Mouse (Mus musculus) ES-Bruce4 (cell line): ENCODE measurements around the gene Ctbp1. TPM values are rescaled to one million over a fixed set of nuclear protein-coding genes. Genes with fewer than 3 reads are reported as not detected.

Experiments used
- H3K27ac ChIP-seq: 2 replicates; pipeline ENCODE4 v1.5.1; 2012; ENCODE audit warnings: low read length, inconsistent platforms; ENCODE audit not compliant: insufficient read depth
- H3K27me3 ChIP-seq: 2 replicates; pipeline ENCODE4 v1.6.1; 2012; ENCODE audit warnings: mild to moderate bottlenecking, low read length, inconsistent platforms; ENCODE audit not compliant: control insufficient read depth, poor library complexity, insufficient read depth, severe bottlenecking
- H3K36me3 ChIP-seq: 2 replicates; pipeline ENCODE4 v1.6.1; 2012; ENCODE audit warnings: inconsistent platforms, mild to moderate bottlenecking, low read length, moderate library complexity; ENCODE audit not compliant: control insufficient read depth, poor library complexity, insufficient read depth, severe bottlenecking
- H3K4me1 ChIP-seq: one replicate; pipeline ENCODE4 v1.8.1; 2011; ENCODE audit warnings: low read length; ENCODE audit not compliant: control insufficient read depth, insufficient read depth
- H3K4me3 ChIP-seq: 2 replicates; pipeline ENCODE4 v1.5.1; 2011; ENCODE audit warnings: low read depth, mild to moderate bottlenecking, low read length
- H3K9ac ChIP-seq: 2 replicates; pipeline ENCODE4 v1.6.1; 2012; ENCODE audit warnings: low read depth, mild to moderate bottlenecking, inconsistent platforms; ENCODE audit not compliant: poor library complexity, severe bottlenecking
- H3K9me3 ChIP-seq: replicated peaks from 2 replicates; pipeline ENCODE4 v1.6.1; 2012; ENCODE audit warnings: mild to moderate bottlenecking, low read length, inconsistent platforms; ENCODE audit not compliant: control insufficient read depth, poor library complexity, insufficient read depth, severe bottlenecking
- CTCF ChIP-seq: IDR thresholded peaks from one replicate; pipeline ENCODE4 v1.8.1; 2011; ENCODE audit warnings: low read depth, low read length
- EP300 ChIP-seq: IDR thresholded peaks from 2 replicates; pipeline ENCODE4 v1.6.1; 2011; ENCODE audit warnings: low read depth, low read length; ENCODE audit not compliant: insufficient read depth
- POLR2A ChIP-seq: IDR thresholded peaks from one replicate; pipeline ENCODE4 v1.8.1; 2011; ENCODE audit warnings: low read length; ENCODE audit not compliant: insufficient read depth
- polyA plus RNA-seq: library from polyadenylated mRNA; stranded (reverse); fragments of >200 nt; gene quantifications from 2 replicates; pipeline ENCODE4 v1.2.4, GENCODE M21; 2011; ENCODE audit warnings: low read depth; ENCODE audit not compliant: missing spikeins, insufficient read depth, insufficient read length

The Ctbp1 gene
- polyA plus RNA-seq, 1 experiment = 68.5 TPM

DNA sequence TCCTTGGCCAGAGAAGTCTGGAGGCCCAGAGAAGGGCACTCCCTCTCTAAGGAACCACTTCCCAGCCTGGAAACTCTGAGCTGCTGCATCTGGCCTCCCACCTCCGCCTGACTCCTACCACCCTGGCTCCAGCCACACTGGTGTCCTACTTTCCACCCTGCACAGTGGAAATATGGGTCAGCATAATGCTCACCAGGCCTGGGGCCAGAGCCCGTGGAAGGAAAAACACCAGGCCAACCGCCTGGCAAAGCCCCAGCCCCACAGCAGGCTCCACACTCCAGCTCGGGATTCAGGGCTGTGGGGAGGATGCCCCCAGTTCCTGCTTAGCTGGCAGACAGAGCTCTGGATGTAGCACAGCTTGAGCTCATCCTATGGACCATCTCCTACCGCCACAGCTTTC, 46.4 kb downstream of the Ctbp1 start:
- H3K4me3 ChIP-seq = no peak overlapping the region
- no peak overlapping the region for H3K9ac ChIP-seq
- H3K9me3 ChIP-seq = no peaks in the 10 kb centered on the region
- H3K36me3 ChIP-seq = no peaks in the 10 kb centered on the region
- no peak overlapping the region for H3K27ac ChIP-seq
- TF ChIP-seq POLR2A = no peak
- no peak for TF ChIP-seq CTCF
- no peak for TF ChIP-seq EP300
- no peaks in the 10 kb centered on the region for H3K27me3 ChIP-seq
- no peaks in the 10 kb centered on the region for H3K4me1 ChIP-seq

DNA sequence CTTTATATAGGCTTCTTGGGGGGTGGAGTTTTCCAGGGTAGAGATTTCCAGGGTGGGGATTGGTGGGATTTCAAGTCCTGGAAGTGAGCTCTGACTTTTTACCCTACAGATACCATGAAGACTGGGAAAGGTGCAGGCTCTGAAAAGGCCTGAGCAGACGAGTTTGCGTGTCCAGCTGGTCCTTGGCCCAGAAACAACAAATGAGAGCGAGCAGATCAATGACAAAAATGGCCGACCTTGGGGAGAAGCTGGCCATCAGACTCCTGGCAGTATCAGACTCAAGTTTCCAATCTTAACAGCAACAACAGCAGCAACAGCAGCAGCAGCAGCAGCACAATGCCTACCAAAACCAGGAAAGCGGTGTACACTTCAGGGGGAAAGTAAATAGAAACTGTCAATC, 49.1 kb downstream of the Ctbp1 start:
- no peaks in the 10 kb centered on the region for H3K27me3 ChIP-seq
- H3K4me3 ChIP-seq = no peak overlapping the region
- no peaks in the 10 kb centered on the region for H3K4me1 ChIP-seq
- no peaks in the 10 kb centered on the region for H3K9me3 ChIP-seq
- no peak overlapping the region for H3K27ac ChIP-seq
- no peak overlapping the region for H3K9ac ChIP-seq
- no peak for TF ChIP-seq EP300
- no peak for TF ChIP-seq CTCF
- no peak for TF ChIP-seq POLR2A
- no peaks in the 10 kb centered on the region for H3K36me3 ChIP-seq

DNA sequence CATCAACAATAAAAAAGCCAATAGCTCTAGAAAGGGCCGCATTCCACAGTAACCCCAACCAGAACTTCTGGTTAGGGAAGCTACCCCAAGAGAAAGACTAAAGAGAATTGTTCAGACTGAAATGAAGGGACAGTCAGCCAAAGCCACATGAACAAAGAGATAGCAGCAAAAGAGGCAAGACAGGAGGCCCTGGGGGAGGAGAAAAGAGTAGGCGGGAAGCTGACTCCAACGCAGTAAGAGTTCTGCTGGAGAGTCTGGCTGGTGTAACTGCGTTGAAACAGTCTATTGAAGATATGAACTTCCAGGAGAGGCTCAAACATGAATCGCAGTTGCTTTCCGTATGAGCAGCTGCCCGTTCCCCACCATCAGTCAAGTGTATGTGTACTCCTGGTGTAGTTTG, 50.3 kb downstream of the Ctbp1 start:
- no peak overlapping the region for H3K27ac ChIP-seq
- no peak overlapping the region for H3K9ac ChIP-seq
- H3K27me3 ChIP-seq = no peaks in the 10 kb centered on the region
- no peak overlapping the region for H3K4me3 ChIP-seq
- H3K36me3 ChIP-seq = no peaks in the 10 kb centered on the region
- H3K9me3 ChIP-seq = no peaks in the 10 kb centered on the region
- TF ChIP-seq EP300 (no peak), POLR2A (no peak), CTCF (no peak)
- no peaks in the 10 kb centered on the region for H3K4me1 ChIP-seq

DNA sequence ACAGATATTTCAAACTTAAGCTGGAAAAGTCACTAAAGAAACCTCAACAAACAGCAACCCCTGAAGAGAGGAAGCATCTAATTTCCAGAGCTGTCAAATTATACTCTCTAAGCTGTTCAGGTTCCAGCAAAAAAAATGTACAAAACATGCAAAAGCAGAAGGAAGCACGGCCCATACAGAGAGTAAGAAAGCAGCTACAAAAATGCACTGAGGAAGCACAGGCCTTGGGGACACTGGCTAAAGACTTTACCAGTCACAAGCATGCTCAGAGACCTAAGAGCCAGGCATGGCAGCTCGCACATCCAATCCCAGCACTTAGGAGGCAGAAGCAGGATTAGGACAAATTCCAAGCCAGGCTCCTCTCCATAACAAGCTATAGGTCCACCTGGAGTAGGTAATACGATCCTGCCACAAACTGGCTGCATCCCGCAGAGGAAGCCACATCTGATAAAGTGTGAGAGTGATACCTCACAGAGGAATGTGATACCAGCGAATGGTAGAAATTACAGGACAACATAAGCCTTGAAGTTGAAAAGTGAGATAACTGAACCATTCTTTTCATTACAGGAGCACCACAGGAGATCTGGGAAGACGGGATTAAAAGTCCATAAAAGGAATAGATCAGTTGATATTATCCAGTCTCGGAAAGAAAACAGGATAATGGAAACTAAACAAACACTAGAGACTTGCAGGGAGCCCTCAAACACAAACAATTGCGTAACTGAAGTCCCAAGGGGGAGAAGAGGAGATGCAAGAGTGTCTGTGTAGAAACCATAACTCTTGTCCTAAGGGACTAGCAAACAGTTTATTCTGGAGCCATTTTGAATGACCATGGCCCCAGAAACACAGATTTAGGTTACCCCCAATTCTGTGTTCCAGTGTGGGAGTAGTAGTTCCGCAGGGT, 51.7 kb downstream of the Ctbp1 start:
- TF ChIP-seq EP300 (no peak), POLR2A (no peak)
- no peaks in the 10 kb centered on the region for H3K27me3 ChIP-seq
- no peaks in the 10 kb centered on the region for H3K36me3 ChIP-seq
- no peak overlapping the region for H3K27ac ChIP-seq
- no peaks in the 10 kb centered on the region for H3K4me1 ChIP-seq
- H3K9me3 ChIP-seq = no peaks in the 10 kb centered on the region
- H3K4me3 ChIP-seq = no peak overlapping the region
- no peak overlapping the region for H3K9ac ChIP-seq

DNA sequence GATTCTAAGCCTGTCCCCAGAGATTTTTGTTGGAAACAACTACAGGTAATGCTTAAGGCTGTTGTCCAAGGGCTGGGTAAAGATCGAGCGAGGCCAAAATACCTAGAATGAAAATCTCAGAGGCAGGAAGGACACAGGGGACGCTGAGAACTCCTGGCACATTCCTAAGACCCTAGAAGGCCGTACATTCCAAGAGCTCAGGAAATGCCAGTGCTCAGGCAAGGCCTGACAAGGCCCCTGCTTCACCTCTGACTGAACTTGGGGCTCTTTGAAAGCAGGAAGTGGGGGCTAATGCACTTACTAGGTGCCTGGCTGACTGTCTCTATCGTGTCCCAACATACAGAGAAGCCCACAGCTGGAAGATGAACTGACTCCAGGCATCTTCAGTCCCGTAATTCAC, 52.4 kb downstream of the Ctbp1 start:
- Histone ChIP-seq H3K9ac (no peak overlapping the region), H3K4me3 (no peak overlapping the region), H3K27ac (no peak overlapping the region), H3K9me3 (no peaks in the 10 kb centered on the region), H3K27me3 (no peaks in the 10 kb centered on the region), H3K4me1 (no peaks in the 10 kb centered on the region), H3K36me3 (no peaks in the 10 kb centered on the region)
- no peak for TF ChIP-seq CTCF
- no peak for TF ChIP-seq EP300
- TF ChIP-seq POLR2A = no peak

DNA sequence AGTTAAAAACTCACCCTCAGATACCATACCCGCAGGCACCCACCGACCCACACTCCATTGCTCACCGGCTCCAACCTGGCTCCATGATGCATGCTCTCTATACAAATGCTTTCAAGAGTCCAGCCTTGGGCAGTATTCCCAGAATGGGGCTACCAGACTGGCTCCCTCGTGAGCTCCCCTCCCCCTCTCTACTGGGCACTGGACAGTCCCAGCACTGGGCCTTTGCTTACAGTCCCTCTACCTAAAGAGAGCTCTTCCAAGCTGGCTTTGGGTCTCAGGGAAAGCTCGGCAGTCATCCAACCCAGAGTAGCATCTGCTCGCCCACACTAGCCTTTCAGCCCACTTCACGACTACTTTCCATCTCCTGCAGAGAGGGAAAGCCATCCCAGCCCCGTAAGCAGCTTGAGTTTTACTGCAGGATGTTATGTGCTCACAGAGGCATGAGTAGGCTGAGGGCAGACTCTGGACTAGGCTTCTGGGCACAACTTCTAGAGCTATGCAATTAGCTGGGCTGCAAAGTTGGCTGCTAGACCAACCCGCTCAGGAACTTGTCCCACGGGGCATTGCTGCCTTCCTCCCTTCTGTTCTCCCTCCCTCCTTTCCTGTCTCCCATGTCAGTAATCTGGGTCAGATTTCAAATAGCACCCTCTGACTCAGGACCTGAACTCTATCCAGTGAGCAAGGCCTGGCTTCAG, 54.3 kb downstream of the Ctbp1 start:
- no peaks in the 10 kb centered on the region for H3K36me3 ChIP-seq
- no peak overlapping the region for H3K9ac ChIP-seq
- no peak overlapping the region for H3K27ac ChIP-seq
- H3K27me3 ChIP-seq = no peaks in the 10 kb centered on the region
- H3K9me3 ChIP-seq = no peaks in the 10 kb centered on the region
- no peak overlapping the region for H3K4me3 ChIP-seq
- no peaks in the 10 kb centered on the region for H3K4me1 ChIP-seq
- TF ChIP-seq CTCF (no peak), POLR2A (no peak), EP300 (no peak)
